Mouse (Mus musculus) forebrain, embryonic 16.5 days (tissue): ENCODE data around the gene Pitpnm1. TPM values are rescaled to one million over a fixed set of nuclear protein-coding genes. Genes with fewer than 3 reads are reported as not detected.

Experiments used
- ATAC-seq: fragments of 200-750 bp; cut with Nextera tagmentation; 2 replicates; pipeline ENCODE4 v1.8.0; 2017; ENCODE audit warnings: mild to moderate bottlenecking, moderate library complexity
- H3K27ac ChIP-seq: fragments of 300-500 bp; sonication (generic); 2 replicates; pipeline ENCODE4 v1.5.1; 2014; ENCODE audit warnings: low read length, control low read depth
- H3K27me3 ChIP-seq: fragments of 300-500 bp; sonication (generic); replicated peaks from 2 replicates; pipeline ENCODE4 v1.6.1; 2014; ENCODE audit warnings: low read length; ENCODE audit not compliant: control insufficient read depth, insufficient read depth
- H3K36me3 ChIP-seq: fragments of 300-500 bp; sonication (generic); 2 replicates; pipeline ENCODE4 v1.6.1; 2014; ENCODE audit not compliant: control insufficient read depth, insufficient read depth
- H3K4me1 ChIP-seq: fragments of 300-500 bp; sonication (generic); replicated peaks from 2 replicates; pipeline ENCODE4 v1.6.1; 2014; ENCODE audit warnings: low read length; ENCODE audit not compliant: control insufficient read depth, insufficient read depth
- H3K4me2 ChIP-seq: fragments of 300-500 bp; sonication (generic); 2 replicates; pipeline ENCODE4 v1.6.1; 2014; ENCODE audit warnings: mild to moderate bottlenecking, low read length, control low read depth
- H3K4me3 ChIP-seq: fragments of 300-500 bp; sonication (generic); replicated peaks from 2 replicates; pipeline ENCODE4 v1.5.1; 2014; ENCODE audit warnings: mild to moderate bottlenecking, low read length, control low read depth
- H3K9ac ChIP-seq: fragments of 300-500 bp; sonication (generic); replicated peaks from 2 replicates; pipeline ENCODE4 v1.6.1; 2014; ENCODE audit warnings: low read depth, low read length, control low read depth
- H3K9me3 ChIP-seq: fragments of 300-500 bp; sonication (generic); 2 replicates; pipeline ENCODE4 v1.6.1; 2016; ENCODE audit warnings: low read length; ENCODE audit not compliant: control insufficient read depth
- WGBS: fragments of 180-500 bp; shearing (Covaris S2); extraction: QIAGEN DNeasy Blood & Tissue Kit; methylation state at CpG from one replicate; pipeline ENCODE4 v1.1.7; 2014; 5-methylcytosine and 5-hydroxymethylcytosine counted together
- polyA plus RNA-seq: library from polyadenylated mRNA; unstranded; fragments of >200 nt; fragmentation: Nextera tagmentation; extraction: Ambion mirVana; gene quantifications from 2 replicates; pipeline ENCODE4 v1.2.1, GENCODE M21; 2015

The Pitpnm1 gene
- polyA plus RNA-seq, 1 experiment from 2014 or later: 75.5 TPM

DNA sequence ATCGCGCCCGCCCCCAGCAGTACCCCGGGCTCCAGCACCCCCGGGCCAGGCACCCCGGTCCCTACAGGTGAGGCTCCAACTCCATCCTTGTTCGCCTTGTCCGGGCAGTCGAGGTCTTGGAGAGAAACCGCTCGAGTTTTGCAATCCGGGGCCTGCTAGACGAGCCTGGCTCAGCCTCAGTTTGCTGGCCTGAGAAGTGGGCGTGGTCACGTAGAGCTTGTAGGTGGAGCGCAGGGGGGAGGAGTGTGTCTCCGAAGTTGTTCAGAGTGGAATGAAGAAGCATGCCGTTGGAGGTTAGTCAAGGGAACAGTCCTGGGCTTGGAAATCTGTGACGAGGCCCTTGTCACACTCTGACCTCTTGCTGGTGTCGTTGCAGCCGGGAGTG lies 2.4 kb upstream of the Pitpnm1 start:
- Histone ChIP-seq H3K9me3 (no peaks in the 10 kb centered on the region), H3K27me3 (peaks cover 6% of the 10 kb centered on the region), H3K4me2 (peak overlapping the region; percentile 80), H3K36me3 (no peaks in the 10 kb centered on the region), H3K27ac (peak overlapping the region; percentile 56), H3K4me1 (peaks cover 43% of the 10 kb centered on the region), H3K9ac (peak overlapping the region; percentile 67), H3K4me3 (peak overlapping the region; percentile 69)
- no peak; the same call in 1 of the 2 replicates for ATAC-seq
- WGBS: under 1% methylated on average over 21 of the region's 21 CpGs

GRCm38 (mm10) chr19:4098426-4098825 lies 1.4 kb upstream of the Pitpnm1 start:
- 90% methylated on average over 13 of the region's 13 CpGs for WGBS
- H3K4me2 ChIP-seq: no peak overlapping the region

GRCm38 (mm10) chr19:4099056-4099455 lies 742 bp upstream of the Pitpnm1 start:
- Histone ChIP-seq H3K4me3 (no peak overlapping the region), H3K9ac (no peak overlapping the region)

More at GRCm38 (mm10) chr19:4098426-4098825, 1.4 kb upstream of the Pitpnm1 start:
- no peaks in the 10 kb centered on the region for H3K9me3 ChIP-seq
- H3K36me3 ChIP-seq: no peaks in the 10 kb centered on the region
- no peak for ATAC-seq
- H3K4me1 ChIP-seq: peaks cover 43% of the 10 kb centered on the region
- H3K4me3 ChIP-seq: no peak overlapping the region
- H3K27ac ChIP-seq: no peak overlapping the region
- H3K9ac ChIP-seq: no peak overlapping the region
- peaks cover 6% of the 10 kb centered on the region for H3K27me3 ChIP-seq

GRCm38 (mm10) chr19:4100718-4101261 lies 992 bp downstream of the Pitpnm1 start:
- Histone ChIP-seq H3K36me3 (no peaks in the 10 kb centered on the region), H3K27ac (no peak overlapping the region), H3K9ac (peak overlapping the region; percentile 62), H3K4me2 (peak overlapping the region; percentile 64), H3K9me3 (no peaks in the 10 kb centered on the region), H3K4me1 (peaks cover 43% of the 10 kb centered on the region), H3K4me3 (peak overlapping the region; percentile 58), H3K27me3 (peaks cover 6% of the 10 kb centered on the region)
- peak; percentile 4; the same call in 1 of the 2 replicates for ATAC-seq
- WGBS: under 1% methylated on average over 44 of the region's 52 CpGs

More at GRCm38 (mm10) chr19:4099056-4099455, 742 bp upstream of the Pitpnm1 start:
- Histone ChIP-seq H3K9me3 (no peaks in the 10 kb centered on the region), H3K36me3 (no peaks in the 10 kb centered on the region), H3K4me2 (no peak overlapping the region), H3K4me1 (peaks cover 43% of the 10 kb centered on the region), H3K27ac (no peak overlapping the region), H3K27me3 (peaks cover 6% of the 10 kb centered on the region)
- ATAC-seq: no peak
- WGBS: 9% methylated on average over 9 of the region's 9 CpGs

- Histone ChIP-seq H3K9ac (peak overlapping the region; percentile 62), H3K36me3 (no peaks in the 10 kb centered on the region), H3K9me3 (no peaks in the 10 kb centered on the region), H3K27ac (no peak overlapping the region), H3K4me1 (peaks cover 37% of the 10 kb centered on the region), H3K4me3 (peak overlapping the region; percentile 58), H3K27me3 (peaks cover 6% of the 10 kb centered on the region), H3K4me2 (peak overlapping the region; percentile 64)
- 54% methylated on average over 6 of the region's 6 CpGs for WGBS
- no peak for ATAC-seq
These were observed 1.7 kb downstream of the Pitpnm1 start for GRCm38 (mm10) chr19:4101466-4101865.

- no peak overlapping the region for H3K4me3 ChIP-seq
- H3K36me3 ChIP-seq: no peaks in the 10 kb centered on the region
- no peak for ATAC-seq
- 85% methylated on average over 2 of the region's 2 CpGs for WGBS
- H3K9me3 ChIP-seq: no peaks in the 10 kb centered on the region
- H3K27ac ChIP-seq: no peak overlapping the region
- peaks cover 6% of the 10 kb centered on the region for H3K27me3 ChIP-seq
- peaks cover 36% of the 10 kb centered on the region for H3K4me1 ChIP-seq
- H3K4me2 ChIP-seq: peak overlapping the region; percentile 64
- H3K9ac ChIP-seq: no peak overlapping the region
These were observed 2.3 kb downstream of the Pitpnm1 start for GRCm38 (mm10) chr19:4102049-4102448.

DNA sequence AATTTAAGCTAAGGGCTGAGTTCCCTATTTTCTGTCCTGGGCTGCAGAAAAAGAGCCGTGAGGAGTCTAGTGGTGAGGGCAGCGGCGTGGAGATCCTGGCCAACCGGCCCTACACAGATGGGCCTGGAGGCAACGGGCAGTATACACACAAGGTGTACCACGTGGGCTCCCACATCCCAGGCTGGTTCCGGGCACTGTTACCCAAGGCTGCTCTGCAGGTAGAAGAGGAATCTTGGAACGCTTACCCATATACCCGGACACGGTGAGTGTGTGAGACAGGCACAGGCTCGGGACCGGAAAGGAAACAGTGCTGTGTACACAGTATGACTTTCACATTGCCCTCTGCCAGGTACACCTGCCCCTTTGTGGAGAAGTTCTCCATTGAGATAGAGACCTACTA lies 2.8 kb downstream of the Pitpnm1 start:
- no peak overlapping the region for H3K4me2 ChIP-seq
- H3K4me1 ChIP-seq: peaks cover 33% of the 10 kb centered on the region
- WGBS: 95% methylated on average over 12 of the region's 12 CpGs
- no peaks in the 10 kb centered on the region for H3K9me3 ChIP-seq
- no peak overlapping the region for H3K9ac ChIP-seq
- H3K4me3 ChIP-seq: no peak overlapping the region
- no peak for ATAC-seq
- no peak overlapping the region for H3K27ac ChIP-seq
- peaks cover 6% of the 10 kb centered on the region for H3K27me3 ChIP-seq
- no peaks in the 10 kb centered on the region for H3K36me3 ChIP-seq

- Histone ChIP-seq H3K9me3 (no peaks in the 10 kb centered on the region), H3K27me3 (peaks cover 6% of the 10 kb centered on the region), H3K36me3 (no peaks in the 10 kb centered on the region), H3K4me1 (peaks cover 30% of the 10 kb centered on the region), H3K4me3 (no peak overlapping the region), H3K27ac (no peak overlapping the region), H3K4me2 (no peak overlapping the region), H3K9ac (no peak overlapping the region)
- ATAC-seq: no peak
- WGBS: 90% methylated on average over 18 of the region's 18 CpGs
These were observed 3.5 kb downstream of the Pitpnm1 start for GRCm38 (mm10) chr19:4103294-4103693.

DNA sequence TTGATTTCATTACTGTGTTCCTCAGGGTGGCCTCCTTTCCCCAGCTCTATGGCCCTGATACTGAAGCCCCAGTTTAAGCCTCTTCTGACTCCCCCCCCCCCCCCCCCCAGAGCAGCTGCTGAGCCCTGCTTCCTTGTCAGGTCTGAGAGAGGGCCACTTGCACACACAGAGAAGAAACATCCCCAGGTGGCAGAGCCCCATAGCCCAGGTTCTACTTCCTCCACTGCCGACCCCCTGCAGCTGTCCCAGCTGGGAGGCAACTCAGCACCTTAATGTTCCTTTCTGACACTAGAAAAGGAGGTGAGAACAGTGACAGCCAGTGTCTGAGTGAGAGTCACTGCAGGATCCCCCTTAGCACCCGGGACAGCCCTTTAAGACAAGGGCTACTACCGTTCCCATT lies 4.0 kb downstream of the Pitpnm1 start:
- Histone ChIP-seq H3K9me3 (no peaks in the 10 kb centered on the region), H3K36me3 (no peaks in the 10 kb centered on the region), H3K4me1 (peaks cover 28% of the 10 kb centered on the region), H3K27ac (no peak overlapping the region), H3K27me3 (peaks cover 6% of the 10 kb centered on the region), H3K4me3 (no peak overlapping the region), H3K4me2 (no peak overlapping the region), H3K9ac (no peak overlapping the region)
- ATAC-seq: no peak
- 81% methylated on average over 3 of the region's 3 CpGs for WGBS
